In the genomic region with DNA sequence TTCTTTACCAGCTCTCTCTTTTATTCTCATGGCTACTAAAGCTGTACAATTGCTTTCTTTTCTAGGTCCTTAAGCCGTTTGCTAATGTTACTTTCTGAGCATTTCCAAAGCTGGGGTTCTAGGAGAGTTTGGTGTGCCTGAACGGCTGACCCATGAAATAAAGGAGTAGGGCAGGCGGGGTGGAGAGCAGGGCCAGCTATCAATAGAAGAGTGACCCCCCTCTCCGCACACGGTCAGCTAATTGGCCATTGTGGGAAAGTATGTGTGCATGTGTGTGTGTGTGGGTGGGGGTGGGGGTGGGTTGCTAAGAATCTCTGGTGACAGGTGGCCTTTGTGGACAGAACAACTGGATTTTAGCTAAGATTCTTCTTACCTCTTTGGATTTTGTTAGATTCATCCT, we compare ENCODE assay signal across 36 mouse cellular contexts. TPM values are rescaled to one million over a fixed set of nuclear protein-coding genes. Genes with fewer than 3 reads are reported as not detected.
DNase-seq lines count a peak whose midpoint lies in the region; ATAC-seq lines count a peak whose summit lies in the region.
"Had no signal": no experiment of that assay in that cellular context is flagged by ENCODE, and none has a peak within 500 bp of the region (broad histone marks: within the 10 kb centered on the region; RNA-seq: fewer than 3 reads in every experiment).

No protein-coding gene starts in this region.

- H3K4me1 ChIP-seq in midbrain, embryonic 12.5 days: peaks cover 36% of the 10 kb centered on the region
- H3K4me1 ChIP-seq in midbrain, embryonic 13.5 days (replicated peaks): peaks cover 19% of the 10 kb centered on the region
- H3K4me1 ChIP-seq in embryonic facial prominence, embryonic 10.5 days: peaks cover 62% of the 10 kb centered on the region

- ATAC-seq in midbrain, embryonic 12.5 days (ENCODE audit: low FRiP score, low read depth): no peak
- ATAC-seq in midbrain, embryonic 13.5 days: no peak
- ATAC-seq in monocyte, adult 5-6 weeks (replicated peaks; ENCODE audit: insufficient number of reproducible peaks, low FRiP score, low TSS enrichment, poor library complexity, severe bottlenecking): no peak
- ATAC-seq: activated CD4-positive, CD25-positive, alpha-beta regulatory T cell, adult 4 months; inflammation-experienced regulatory T-cells, adult 6 months; midbrain, embryonic 16.5 days had no signal

- WGBS in midbrain, embryonic 12.5 days: 22% methylated on average over 5 of the region's 5 CpGs
- 9% methylated on average over 5 of the region's 5 CpGs for WGBS in midbrain, embryonic 13.5 days
- 55% methylated on average over 5 of the region's 5 CpGs for WGBS in embryonic facial prominence, embryonic 10.5 days

- no peak overlapping the region for H3K4me3 ChIP-seq in midbrain, embryonic 12.5 days
- no peak overlapping the region for H3K4me3 ChIP-seq in midbrain, embryonic 13.5 days (replicated peaks)
- no peak overlapping the region for H3K4me3 ChIP-seq in embryonic facial prominence, embryonic 10.5 days
- H3K4me3 ChIP-seq: embryonic facial prominence, embryonic 15.5 days; heart, embryonic 15.5 days; hindbrain, embryonic 15.5 days; limb, embryonic 12.5 days; liver, embryonic 15.5 days; lung, embryonic 15.5 days; neural tube, embryonic 13.5 days; stomach, embryonic 15.5 days had no signal

- H3K4me2 ChIP-seq in midbrain, embryonic 12.5 days (replicated peaks): no peak overlapping the region
- H3K4me2 ChIP-seq in midbrain, embryonic 13.5 days (replicated peaks): no peak overlapping the region
- H3K4me2 ChIP-seq: embryonic facial prominence, embryonic 15.5 days; heart, embryonic 15.5 days; hindbrain, embryonic 15.5 days; limb, embryonic 12.5 days; liver, embryonic 15.5 days; lung, embryonic 15.5 days; neural tube, embryonic 13.5 days; stomach, embryonic 15.5 days had no signal

- intact Hi-C loops in heart, postnatal 36 days (cut with DNase I): no loop called here

- peak; percentile 36 for DNase-seq in heart, adult 11 months
- DNase-seq in heart, postnatal 36 days: no peak
- no peak for DNase-seq in embryonic facial prominence, embryonic 10.5 days (ENCODE audit: low spot score)
- DNase-seq in retina, postnatal 1 day: peak; percentile 58
- DNase-seq: adrenal gland, adult 8-10 months; B cell, adult 2 months; cerebellum, adult 8-10 months; cerebellum, postnatal 25 days; gastrocnemius, postnatal 10 days; kidney, adult 11 months; kidney, postnatal 14 days; layer of hippocampus, adult 9-11 months; right cerebral cortex, postnatal 14 days; thymus, adult 18-20 months; thymus, postnatal 36 days had no signal

- H3K36me3 ChIP-seq in midbrain, embryonic 12.5 days: no peaks in the 10 kb centered on the region
- no peaks in the 10 kb centered on the region for H3K36me3 ChIP-seq in midbrain, embryonic 13.5 days
- H3K36me3 ChIP-seq in embryonic facial prominence, embryonic 10.5 days (replicated peaks): no peaks in the 10 kb centered on the region
- H3K36me3 ChIP-seq: embryonic facial prominence, embryonic 15.5 days; heart, embryonic 15.5 days; hindbrain, embryonic 15.5 days; limb, embryonic 12.5 days; liver, embryonic 15.5 days; lung, embryonic 15.5 days; neural tube, embryonic 13.5 days; stomach, embryonic 15.5 days had no signal

- H3K9me3 ChIP-seq in midbrain, embryonic 12.5 days: no peaks in the 10 kb centered on the region
- H3K9me3 ChIP-seq in midbrain, embryonic 13.5 days: no peaks in the 10 kb centered on the region
- H3K9me3 ChIP-seq in embryonic facial prominence, embryonic 10.5 days: no peaks in the 10 kb centered on the region
- H3K9me3 ChIP-seq: embryonic facial prominence, embryonic 15.5 days; heart, embryonic 15.5 days; hindbrain, embryonic 15.5 days; limb, embryonic 12.5 days; liver, embryonic 15.5 days; lung, embryonic 15.5 days; neural tube, embryonic 13.5 days; stomach, embryonic 15.5 days had no signal

- H3K27me3 ChIP-seq in midbrain, embryonic 12.5 days: no peaks in the 10 kb centered on the region
- no peaks in the 10 kb centered on the region for H3K27me3 ChIP-seq in midbrain, embryonic 13.5 days
- H3K27me3 ChIP-seq in embryonic facial prominence, embryonic 10.5 days (replicated peaks; ENCODE audit: low read depth, poor library complexity, severe bottlenecking): no peaks in the 10 kb centered on the region
- H3K27me3 ChIP-seq: embryonic facial prominence, embryonic 15.5 days; heart, embryonic 15.5 days; hindbrain, embryonic 15.5 days; limb, embryonic 12.5 days; lung, embryonic 15.5 days; neural tube, embryonic 13.5 days; stomach, embryonic 15.5 days had no signal

- H3K9ac ChIP-seq in midbrain, embryonic 12.5 days (replicated peaks): no peak overlapping the region
- no peak overlapping the region for H3K9ac ChIP-seq in midbrain, embryonic 13.5 days (replicated peaks)
- H3K9ac ChIP-seq: embryonic facial prominence, embryonic 15.5 days; heart, embryonic 15.5 days; hindbrain, embryonic 15.5 days; limb, embryonic 12.5 days; liver, embryonic 15.5 days; lung, embryonic 15.5 days; neural tube, embryonic 13.5 days; stomach, embryonic 15.5 days had no signal

- H3K27ac ChIP-seq in midbrain, embryonic 12.5 days (replicated peaks): 0 out of 2 replicates have a peak overlapping the region, but pooled peaks have one; percentile 22
- H3K27ac ChIP-seq in midbrain, embryonic 13.5 days: no peak overlapping the region
- peak overlapping the region; percentile 84 for H3K27ac ChIP-seq in embryonic facial prominence, embryonic 10.5 days (replicated peaks)
- H3K27ac ChIP-seq: embryonic facial prominence, embryonic 15.5 days; heart, embryonic 15.5 days; hindbrain, embryonic 15.5 days; liver, embryonic 15.5 days; lung, embryonic 15.5 days; neural tube, embryonic 13.5 days; stomach, embryonic 15.5 days had no signal

RNA-seq across cellular contexts. Expression of gene Cpa5, which starts 0.4 kb away (rescaled TPM):
- not detected for total RNA-seq in heart, postnatal 36 days (2021)
- polyA plus RNA-seq in midbrain, embryonic 12.5 days (2016; fragmentation: Nextera tagmentation; extraction: Ambion mirVana): 0.14 and 0.30 TPM in 2 replicates
- 0.10 TPM in 1 of 2 replicates, not detected in the other for polyA plus RNA-seq in midbrain, embryonic 13.5 days (2015; fragmentation: Nextera tagmentation; extraction: Ambion mirVana)
- 0.36 and 0.41 TPM in 2 replicates for polyA plus RNA-seq in embryonic facial prominence, embryonic 10.5 days (2016; fragmentation: Nextera tagmentation; extraction: Ambion mirVana)
- not detected in 3 replicates for total RNA-seq in monocyte, adult 5-6 weeks (2017)
- total RNA-seq: adrenal gland, adult 8-10 months; adrenal gland, postnatal 4 days; heart, postnatal 25 days; left cerebral cortex, postnatal 14 days; liver, adult 2 months; megakaryocyte progenitor cell, adult 5-6 weeks had no signal
- polyA plus RNA-seq: activated CD4-positive, CD25-positive, alpha-beta regulatory T cell, adult 4 months; hindbrain, embryonic 15.5 days; inflammation-experienced regulatory T-cells, adult 6 months; liver, adult 2 months; lung, embryonic 15.5 days; midbrain, embryonic 16.5 days; neural tube, embryonic 13.5 days; small intestine, adult 2 months had no signal

RNA-seq across cellular contexts. Expression of gene Cpa1, which starts 27.8 kb away (rescaled TPM):
- total RNA-seq in heart, postnatal 36 days (2021): under 1 TPM in 1 of 2 experiments, not detected in 1; 0.27 TPM
- 0.42 TPM in 1 of 2 replicates, not detected in the other for polyA plus RNA-seq in midbrain, embryonic 12.5 days (2016; fragmentation: Nextera tagmentation; extraction: Ambion mirVana)
- polyA plus RNA-seq in midbrain, embryonic 13.5 days (2015; fragmentation: Nextera tagmentation; extraction: Ambion mirVana): 0.63 and 0.79 TPM in 2 replicates
- polyA plus RNA-seq in embryonic facial prominence, embryonic 10.5 days (2016; fragmentation: Nextera tagmentation; extraction: Ambion mirVana): 0.26 and 0.34 TPM in 2 replicates
- not detected in 3 replicates for total RNA-seq in monocyte, adult 5-6 weeks (2017)
- total RNA-seq: adrenal gland, adult 8-10 months; left cerebral cortex, postnatal 14 days; megakaryocyte progenitor cell, adult 5-6 weeks had no signal
- polyA plus RNA-seq: activated CD4-positive, CD25-positive, alpha-beta regulatory T cell, adult 4 months; inflammation-experienced regulatory T-cells, adult 6 months had no signal

RNA-seq across cellular contexts. Expression of gene Cpa4, which starts 43.0 kb away (rescaled TPM):
- total RNA-seq in heart, postnatal 36 days (2021): not detected
- 1.6 and 1.9 TPM in 2 replicates for polyA plus RNA-seq in midbrain, embryonic 12.5 days (2016; fragmentation: Nextera tagmentation; extraction: Ambion mirVana)
- polyA plus RNA-seq in midbrain, embryonic 13.5 days (2015; fragmentation: Nextera tagmentation; extraction: Ambion mirVana): 2.4 and 2.5 TPM in 2 replicates
- 0.85 and 1.1 TPM in 2 replicates for polyA plus RNA-seq in embryonic facial prominence, embryonic 10.5 days (2016; fragmentation: Nextera tagmentation; extraction: Ambion mirVana)
- not detected in 3 replicates for total RNA-seq in monocyte, adult 5-6 weeks (2017)
- total RNA-seq: heart, postnatal 25 days; liver, adult 2 months; megakaryocyte progenitor cell, adult 5-6 weeks had no signal
- polyA plus RNA-seq: gonadal fat pad, adult 2 months; inflammation-experienced regulatory T-cells, adult 6 months; liver, adult 2 months; small intestine, adult 2 months had no signal

Comparison
In these comparisons a context has a peak if more than half of its experiments do, and no peak if none do; other contexts are left out.
1. DNase-seq: peak in heart, adult 11 months (single experiment) and retina, postnatal 1 day (single experiment); none in heart, postnatal 36 days (0 of 2) and embryonic facial prominence, embryonic 10.5 days (single experiment).